ENCODE assay signal across 8 mouse cellular contexts in genomic region chr16:17474091-17474490, GRCm38 (mm10). TPM values are rescaled to one million over a fixed set of nuclear protein-coding genes. Genes with fewer than 3 reads are reported as not detected.
DNase-seq lines count a peak whose midpoint lies in the region; ATAC-seq and TF ChIP-seq lines count a peak whose summit lies in the region.

No protein-coding gene starts in this region.

- H3K4me3 ChIP-seq in forebrain, postnatal 0 days (ENCODE audit: low read depth, low read length): no peak overlapping the region
- H3K4me3 ChIP-seq in forebrain, embryonic 12.5 days (replicated peaks): no peak overlapping the region
- no peak overlapping the region for H3K4me3 ChIP-seq in midbrain, embryonic 14.5 days (replicated peaks; ENCODE audit: low read depth, low read length)
- H3K4me3 ChIP-seq in midbrain, embryonic 10.5 days: no peak overlapping the region
- H3K4me3 ChIP-seq in liver, embryonic 14.5 days (ENCODE audit: insufficient read depth in 1 of 2, low read depth in 2 of 2, low read length in 2 of 2): no peak overlapping the region

- peaks cover 14% of the 10 kb centered on the region for H3K36me3 ChIP-seq in forebrain, postnatal 0 days (ENCODE audit: insufficient read depth)
- peaks cover 36% of the 10 kb centered on the region for H3K36me3 ChIP-seq in forebrain, embryonic 12.5 days (replicated peaks)
- peaks cover 28% of the 10 kb centered on the region for H3K36me3 ChIP-seq in midbrain, embryonic 14.5 days (ENCODE audit: control insufficient read depth, insufficient read depth, low read length)
- peaks cover 85% of the 10 kb centered on the region for H3K36me3 ChIP-seq in midbrain, embryonic 10.5 days
- H3K36me3 ChIP-seq in liver, embryonic 14.5 days (replicated peaks; ENCODE audit: control insufficient read depth, insufficient read depth, low read depth): peaks cover 20% of the 10 kb centered on the region

- no peak for ATAC-seq in forebrain, postnatal 0 days
- no peak for ATAC-seq in forebrain, embryonic 12.5 days (ENCODE audit: low FRiP score)
- no peak for ATAC-seq in midbrain, embryonic 14.5 days (ENCODE audit: low FRiP score, low TSS enrichment)
- ATAC-seq in liver, embryonic 14.5 days (ENCODE audit: insufficient read depth): no peak

- peak; percentile 72 for TF ChIP-seq CTCF in forebrain, postnatal 0 days (IDR thresholded peaks at IDR 0.05; ENCODE audit: low read depth)
- peak; percentile 79 for TF ChIP-seq CTCF in liver, embryonic 14.5 days (IDR thresholded peaks at IDR 0.05; ENCODE audit: low read depth)

- no peak for TF ChIP-seq EP300 in liver, embryonic 14.5 days (IDR thresholded peaks at IDR 0.05; ENCODE audit: low read depth)

- no peak overlapping the region for H3K4me2 ChIP-seq in forebrain, postnatal 0 days (ENCODE audit: low read depth)
- no peak overlapping the region for H3K4me2 ChIP-seq in forebrain, embryonic 12.5 days
- H3K4me2 ChIP-seq in midbrain, embryonic 14.5 days (ENCODE audit: low read length): no peak overlapping the region
- H3K4me2 ChIP-seq in liver, embryonic 14.5 days (ENCODE audit: low read depth): no peak overlapping the region

- no peaks in the 10 kb centered on the region for H3K27me3 ChIP-seq in forebrain, postnatal 0 days (ENCODE audit: insufficient read depth, low read length)
- H3K27me3 ChIP-seq in forebrain, embryonic 12.5 days: no peaks in the 10 kb centered on the region
- no peaks in the 10 kb centered on the region for H3K27me3 ChIP-seq in midbrain, embryonic 14.5 days (ENCODE audit: control insufficient read depth, insufficient read depth, low read length)
- H3K27me3 ChIP-seq in midbrain, embryonic 10.5 days (ENCODE audit: low read depth, poor library complexity, severe bottlenecking): no peaks in the 10 kb centered on the region
- H3K27me3 ChIP-seq in liver, embryonic 14.5 days (ENCODE audit: control insufficient read depth, insufficient read depth, low read length): no peaks in the 10 kb centered on the region

- DNase-seq in forebrain, postnatal 0 days: peak; percentile 42
- DNase-seq in midbrain, embryonic 14.5 days: peak; percentile 50
- DNase-seq in midbrain, embryonic 10.5 days (ENCODE audit: low spot score): no peak
- DNase-seq in cerebellum, postnatal 14 days: peak; percentile 65 to 66
- DNase-seq in liver, embryonic 14.5 days (ENCODE audit: low read depth in 3 of 3, low spot score in 3 of 3): no peak
- DNase-seq in thymus, postnatal 25 days: peak; percentile 44
- DNase-seq in gastrocnemius, postnatal 4 days (ENCODE audit: low spot score in 2 of 2): no peak

- no peak overlapping the region for H3K9ac ChIP-seq in forebrain, postnatal 0 days
- no peak overlapping the region for H3K9ac ChIP-seq in forebrain, embryonic 12.5 days
- H3K9ac ChIP-seq in midbrain, embryonic 14.5 days (replicated peaks; ENCODE audit: low read length): no peak overlapping the region
- no peak overlapping the region for H3K9ac ChIP-seq in liver, embryonic 14.5 days (replicated peaks)

- no peaks in the 10 kb centered on the region for H3K4me1 ChIP-seq in forebrain, postnatal 0 days (ENCODE audit: insufficient read depth)
- H3K4me1 ChIP-seq in forebrain, embryonic 12.5 days: no peaks in the 10 kb centered on the region; the same call in 1 of the 2 replicates
- no peaks in the 10 kb centered on the region for H3K4me1 ChIP-seq in midbrain, embryonic 14.5 days (ENCODE audit: control insufficient read depth, insufficient read depth, low read length)
- no peaks in the 10 kb centered on the region for H3K4me1 ChIP-seq in midbrain, embryonic 10.5 days
- peaks cover 0 to 7% of the 10 kb centered on the region in 2 experiments; a peak in 2 of 4 replicates for H3K4me1 ChIP-seq in liver, embryonic 14.5 days (replicated peaks; ENCODE audit: control insufficient read depth in 2 of 2, insufficient read depth in 2 of 2, low read length in 1 of 2)

- no peak overlapping the region for H3K27ac ChIP-seq in forebrain, postnatal 0 days (ENCODE audit: low read depth, low read length)
- H3K27ac ChIP-seq in forebrain, embryonic 12.5 days: no peak overlapping the region
- no peak overlapping the region for H3K27ac ChIP-seq in midbrain, embryonic 14.5 days (replicated peaks; ENCODE audit: low read depth, low read length)
- H3K27ac ChIP-seq in midbrain, embryonic 10.5 days (replicated peaks): no peak overlapping the region
- no peak overlapping the region for H3K27ac ChIP-seq in liver, embryonic 14.5 days

- H3K9me3 ChIP-seq in forebrain, postnatal 0 days (ENCODE audit: low read length): no peaks in the 10 kb centered on the region
- no peaks in the 10 kb centered on the region for H3K9me3 ChIP-seq in forebrain, embryonic 12.5 days
- no peaks in the 10 kb centered on the region for H3K9me3 ChIP-seq in midbrain, embryonic 14.5 days (ENCODE audit: control insufficient read depth, low read length)
- no peaks in the 10 kb centered on the region for H3K9me3 ChIP-seq in midbrain, embryonic 10.5 days (replicated peaks)
- H3K9me3 ChIP-seq in liver, embryonic 14.5 days (ENCODE audit: control insufficient read depth, low read length): no peaks in the 10 kb centered on the region

RNA-seq across cellular contexts. Expression of gene Aifm3, which starts 15.3 kb away (rescaled TPM):
- 15.2 and 21.8 TPM in 2 replicates for total RNA-seq in forebrain, postnatal 0 days (2014; rRNA removed)
- polyA plus RNA-seq in forebrain, postnatal 0 days (2015; fragmentation: Nextera tagmentation; extraction: Ambion mirVana): 7.5 and 12.7 TPM in 2 replicates
- polyA plus RNA-seq in forebrain, embryonic 12.5 days (2016; fragmentation: Nextera tagmentation; extraction: Ambion mirVana): 6.8 and 8.3 TPM in 2 replicates
- polyA plus RNA-seq in midbrain, embryonic 14.5 days (2014; fragmentation: Nextera tagmentation; extraction: Ambion mirVana): 4.4 and 4.7 TPM in 2 replicates
- 2.6 and 3.5 TPM in 2 replicates for polyA plus RNA-seq in midbrain, embryonic 10.5 days (2016; fragmentation: Nextera tagmentation; extraction: Ambion mirVana)
- polyA plus RNA-seq in liver, embryonic 14.5 days (2012; rRNA removed): 0.67 and 1.3 TPM in 2 replicates
- polyA plus RNA-seq in liver, embryonic 14.5 days (2014; fragmentation: Nextera tagmentation; extraction: Ambion mirVana): 0.53 and 0.99 TPM in 2 replicates
- total RNA-seq in gastrocnemius, postnatal 4 days (2021): under 1 TPM; 0.54 to 0.75 TPM

RNA-seq across cellular contexts. Expression of gene Crkl, which starts 22.3 kb away (rescaled TPM):
- total RNA-seq in forebrain, postnatal 0 days (2014; rRNA removed): 31.4 and 55.4 TPM in 2 replicates
- 44.5 and 60.5 TPM in 2 replicates for polyA plus RNA-seq in forebrain, postnatal 0 days (2015; fragmentation: Nextera tagmentation; extraction: Ambion mirVana)
- 101 and 117 TPM in 2 replicates for polyA plus RNA-seq in forebrain, embryonic 12.5 days (2016; fragmentation: Nextera tagmentation; extraction: Ambion mirVana)
- polyA plus RNA-seq in midbrain, embryonic 14.5 days (2014; fragmentation: Nextera tagmentation; extraction: Ambion mirVana): 76.3 and 85.4 TPM in 2 replicates
- polyA plus RNA-seq in midbrain, embryonic 10.5 days (2016; fragmentation: Nextera tagmentation; extraction: Ambion mirVana): 69.2 and 71.6 TPM in 2 replicates
- 6.8 and 8.0 TPM in 2 replicates for polyA plus RNA-seq in liver, embryonic 14.5 days (2012; rRNA removed)
- 18.8 and 25.0 TPM in 2 replicates for polyA plus RNA-seq in liver, embryonic 14.5 days (2014; fragmentation: Nextera tagmentation; extraction: Ambion mirVana)
- 10 to 100 TPM; 32.4 to 33.1 TPM for total RNA-seq in gastrocnemius, postnatal 4 days (2021)

RNA-seq across cellular contexts. Expression of gene Lztr1, which starts 34.4 kb away (rescaled TPM):
- 206 and 244 TPM in 2 replicates for total RNA-seq in forebrain, postnatal 0 days (2014; rRNA removed)
- polyA plus RNA-seq in forebrain, postnatal 0 days (2015; fragmentation: Nextera tagmentation; extraction: Ambion mirVana): 91.4 and 103 TPM in 2 replicates
- polyA plus RNA-seq in forebrain, embryonic 12.5 days (2016; fragmentation: Nextera tagmentation; extraction: Ambion mirVana): 101 TPM in 2 replicates
- polyA plus RNA-seq in midbrain, embryonic 14.5 days (2014; fragmentation: Nextera tagmentation; extraction: Ambion mirVana): 117 and 121 TPM in 2 replicates
- 87.3 and 101 TPM in 2 replicates for polyA plus RNA-seq in midbrain, embryonic 10.5 days (2016; fragmentation: Nextera tagmentation; extraction: Ambion mirVana)
- 32.0 and 32.5 TPM in 2 replicates for polyA plus RNA-seq in liver, embryonic 14.5 days (2012; rRNA removed)
- polyA plus RNA-seq in liver, embryonic 14.5 days (2014; fragmentation: Nextera tagmentation; extraction: Ambion mirVana): 15.5 and 17.2 TPM in 2 replicates
- 10 to 100 TPM; 48.4 to 51.1 TPM for total RNA-seq in gastrocnemius, postnatal 4 days (2021)

RNA-seq across cellular contexts. Expression of gene Thap7, which starts 56.8 kb away (rescaled TPM):
- total RNA-seq in forebrain, postnatal 0 days (2014; rRNA removed): 69.2 and 71.0 TPM in 2 replicates
- polyA plus RNA-seq in forebrain, postnatal 0 days (2015; fragmentation: Nextera tagmentation; extraction: Ambion mirVana): 58.3 and 64.4 TPM in 2 replicates
- 57.5 and 57.6 TPM in 2 replicates for polyA plus RNA-seq in forebrain, embryonic 12.5 days (2016; fragmentation: Nextera tagmentation; extraction: Ambion mirVana)
- polyA plus RNA-seq in midbrain, embryonic 14.5 days (2014; fragmentation: Nextera tagmentation; extraction: Ambion mirVana): 59.5 and 62.1 TPM in 2 replicates
- polyA plus RNA-seq in midbrain, embryonic 10.5 days (2016; fragmentation: Nextera tagmentation; extraction: Ambion mirVana): 52.0 and 56.9 TPM in 2 replicates
- polyA plus RNA-seq in liver, embryonic 14.5 days (2012; rRNA removed): 20.4 and 21.8 TPM in 2 replicates
- 19.7 and 24.5 TPM in 2 replicates for polyA plus RNA-seq in liver, embryonic 14.5 days (2014; fragmentation: Nextera tagmentation; extraction: Ambion mirVana)
- total RNA-seq in gastrocnemius, postnatal 4 days (2021): 10 to 100 TPM; 18.7 to 22.5 TPM

Comparison
In these comparisons a context has a peak if more than half of its experiments do, and no peak if none do; other contexts are left out.
1. DNase-seq: peak in forebrain, postnatal 0 days (single experiment), midbrain, embryonic 14.5 days (single experiment), cerebellum, postnatal 14 days (2 of 2) and thymus, postnatal 25 days (single experiment); none in midbrain, embryonic 10.5 days (single experiment), liver, embryonic 14.5 days (0 of 3) and gastrocnemius, postnatal 4 days (0 of 2).